Mouse (Mus musculus) embryonic fibroblast, embryonic 13.5 days (primary cell): ENCODE measurements around the gene Celsr3.

Experiments used
- CTCF ChIP-seq: IDR thresholded peaks from 2 replicates; pipeline ENCODE4 v1.5.1; 2011; ENCODE audit warnings: mild to moderate bottlenecking, control low read depth, low read length, moderate library complexity, borderline replicate concordance; ENCODE audit not compliant: insufficient read depth
- POLR2A ChIP-seq: IDR thresholded peaks from 2 replicates; pipeline ENCODE4 v1.6.1; 2011; ENCODE audit warnings: low read depth, mild to moderate bottlenecking, control low read depth, low read length, moderate library complexity

GRCm38 (mm10) chr9:108806379-108806778 lies 19.7 kb upstream of the Celsr3 start:
- TF ChIP-seq CTCF (no peak), POLR2A (no peak)
